Mouse (Mus musculus) MEL (cell line): Measurements from ENCODE around the gene Gpsm2. TPM values are rescaled to one million over a fixed set of nuclear protein-coding genes. Genes with fewer than 3 reads are reported as not detected.

Experiments
- DNase-seq: peaks from one replicate; pipeline ENCODE4 v3.0.0; 2011; ENCODE audit warnings: low read depth, low spot score
- H3K27ac ChIP-seq: 2 replicates; pipeline ENCODE4 v1.5.1; 2012; ENCODE audit warnings: low read depth, mild to moderate bottlenecking, control low read depth, low read length, moderate library complexity; ENCODE audit not compliant: control insufficient read depth
- H3K27me3 ChIP-seq, 2 experiments: fragments of 150-350 bp in 1 of 2; sonication (generic) in 1 of 2; 2 replicates each; pipeline ENCODE4 v1.6.1; 2012; ENCODE audit warnings: low read length in 2 of 2, mild to moderate bottlenecking in 2 of 2, improper control_type of control experiment in 1 of 2, moderate library complexity in 1 of 2; ENCODE audit not compliant: insufficient read depth in 2 of 2, control insufficient read depth in 1 of 2
- H3K36me3 ChIP-seq, 2 experiments: 2 replicates each; pipeline ENCODE4 v1.6.1; 2012 to 2014; ENCODE audit warnings: low read length in 2 of 2, improper control_type of control experiment in 1 of 2, inconsistent platforms in 1 of 2, mild to moderate bottlenecking in 1 of 2; ENCODE audit not compliant: insufficient read depth in 2 of 2, control insufficient read depth in 1 of 2
- H3K4me1 ChIP-seq, 2 experiments: fragments of 150-350 bp in 1 of 2; sonication (generic) in 1 of 2; 2 replicates each; pipeline ENCODE4 v1.6.1; 2012; ENCODE audit warnings: low read length in 2 of 2, improper control_type of control experiment in 1 of 2, mild to moderate bottlenecking in 1 of 2; ENCODE audit not compliant: insufficient read depth in 2 of 2, control insufficient read depth in 1 of 2
- H3K4me3 ChIP-seq, 2 experiments: fragments of 150-350 bp in 1 of 2; sonication (generic) in 1 of 2; 2 replicates each; pipeline ENCODE4 v1.5.1; 2012; ENCODE audit warnings: low read depth in 2 of 2, low read length in 2 of 2, mild to moderate bottlenecking in 2 of 2, moderate library complexity in 2 of 2, control low read depth in 1 of 2, improper control_type of control experiment in 1 of 2; ENCODE audit not compliant: control insufficient read depth in 1 of 2, insufficient read depth in 1 of 2
- H3K79me2 ChIP-seq: 2 replicates; pipeline ENCODE4 v1.6.1; 2012; ENCODE audit warnings: mild to moderate bottlenecking, low read length, moderate library complexity; ENCODE audit not compliant: control insufficient read depth, poor library complexity, insufficient read depth
- H3K9ac ChIP-seq: 2 replicates; pipeline ENCODE4 v1.6.1; 2012; ENCODE audit warnings: low read depth, mild to moderate bottlenecking, control low read depth, low read length, moderate library complexity; ENCODE audit not compliant: control insufficient read depth, poor library complexity, severe bottlenecking
- H3K9me3 ChIP-seq: fragments of 150-350 bp; sonication (generic); replicated peaks from 2 replicates; pipeline ENCODE4 v1.6.1; 2012; ENCODE audit warnings: mild to moderate bottlenecking, low read length, improper control_type of control experiment, moderate library complexity; ENCODE audit not compliant: insufficient read depth
- CHD1 ChIP-seq: IDR thresholded peaks from 2 replicates; pipeline ENCODE4 v1.6.1; 2012; ENCODE audit warnings: low read depth, mild to moderate bottlenecking, inconsistent platforms, low read length, improper control_type of control experiment
- EP300 ChIP-seq, 2 experiments: IDR thresholded peaks; 2 replicates each; pipeline ENCODE4 v1.6.1; 2011; ENCODE audit warnings: improper control_type of control experiment in 2 of 2, low read length in 2 of 2, low read depth in 1 of 2, mild to moderate bottlenecking in 1 of 2
- ETS1 ChIP-seq: IDR thresholded peaks from 2 replicates; pipeline ENCODE4 v1.6.1; 2012; ENCODE audit warnings: low read depth, mild to moderate bottlenecking, inconsistent platforms, low read length, improper control_type of control experiment, moderate library complexity
- GABPA ChIP-seq: IDR thresholded peaks from 2 replicates; pipeline ENCODE4 v1.6.1; 2012; ENCODE audit warnings: low read depth, mild to moderate bottlenecking, inconsistent platforms, low read length, improper control_type of control experiment, moderate library complexity
- GATA1 ChIP-seq: IDR thresholded peaks from 2 replicates; pipeline ENCODE4 v1.6.1; 2011; ENCODE audit warnings: low read depth, low read length, improper control_type of control experiment
- HCFC1 ChIP-seq: IDR thresholded peaks from 2 replicates; pipeline ENCODE4 v1.6.1; 2012; ENCODE audit warnings: low read depth, mild to moderate bottlenecking, inconsistent platforms, low read length, improper control_type of control experiment, moderate library complexity
- JUND ChIP-seq: IDR thresholded peaks from 2 replicates; pipeline ENCODE4 v1.6.1; 2011; ENCODE audit warnings: low read depth, mild to moderate bottlenecking, improper control_type of control experiment, low read length
- KAT2A ChIP-seq: conservative IDR thresholded peaks from 2 replicates; pipeline ENCODE4 v1.6.1; 2012; ENCODE audit warnings: low read depth, low read length, improper control_type of control experiment, inconsistent platforms
- MAFK ChIP-seq: IDR thresholded peaks from 2 replicates; pipeline ENCODE4 v1.6.1; 2011; ENCODE audit warnings: low read depth, mild to moderate bottlenecking, low read length, improper control_type of control experiment, borderline replicate concordance
- MAZ ChIP-seq: IDR thresholded peaks from 2 replicates; pipeline ENCODE4 v1.6.1; 2012; ENCODE audit warnings: low read depth, mild to moderate bottlenecking, inconsistent platforms, low read length, improper control_type of control experiment
- MEF2A ChIP-seq: IDR thresholded peaks from 2 replicates; pipeline ENCODE4 v1.6.1; 2014; ENCODE audit warnings: low read depth, mild to moderate bottlenecking, inconsistent platforms, low read length, improper control_type of control experiment; ENCODE audit not compliant: poor library complexity, insufficient replicate concordance, severe bottlenecking; ENCODE audit errors: extremely low read depth
- MXI1 ChIP-seq: IDR thresholded peaks from 2 replicates; pipeline ENCODE4 v1.6.1; 2011; ENCODE audit warnings: mild to moderate bottlenecking, low read depth, low read length, improper control_type of control experiment
- MYC ChIP-seq: IDR thresholded peaks from 2 replicates; pipeline ENCODE4 v1.6.1; 2011; ENCODE audit warnings: low read depth, mild to moderate bottlenecking, low read length, improper control_type of control experiment, moderate library complexity
- NELFE ChIP-seq: IDR thresholded peaks from 2 replicates; pipeline ENCODE4 v1.6.1; 2011; ENCODE audit warnings: low read depth, low read length, improper control_type of control experiment
- POLR2AphosphoS2 ChIP-seq: IDR thresholded peaks from 2 replicates; pipeline ENCODE4 v1.6.1; 2011; ENCODE audit warnings: low read length, improper control_type of control experiment
- POLR2AphosphoS5 ChIP-seq: IDR thresholded peaks from 2 replicates; pipeline ENCODE4 v1.6.1; 2012; ENCODE audit warnings: low read depth, borderline replicate concordance, mild to moderate bottlenecking, inconsistent platforms, low read length, moderate library complexity, mixed read lengths
- RCOR1 ChIP-seq: IDR thresholded peaks from 2 replicates; pipeline ENCODE4 v1.6.1; 2012; ENCODE audit warnings: low read depth, mild to moderate bottlenecking, inconsistent platforms, low read length, improper control_type of control experiment
- SIN3A ChIP-seq: IDR thresholded peaks from 2 replicates; pipeline ENCODE4 v1.6.1; 2012; ENCODE audit warnings: low read length, improper control_type of control experiment, inconsistent platforms
- TAL1 ChIP-seq: IDR thresholded peaks from 2 replicates; pipeline ENCODE4 v1.6.1; 2012; ENCODE audit warnings: mild to moderate bottlenecking, inconsistent platforms, low read length, moderate library complexity, mixed read lengths
- TBP ChIP-seq: IDR thresholded peaks from 2 replicates; pipeline ENCODE4 v1.8.0; 2011; ENCODE audit warnings: low read depth, low read length, improper control_type of control experiment
- TCF12 ChIP-seq: IDR thresholded peaks from 2 replicates; pipeline ENCODE4 v1.6.1; 2014; ENCODE audit warnings: low read depth, mild to moderate bottlenecking, inconsistent platforms, low read length, improper control_type of control experiment, moderate library complexity
- UBTF ChIP-seq: IDR thresholded peaks from 2 replicates; pipeline ENCODE4 v1.6.1; 2012; ENCODE audit warnings: low read depth, mild to moderate bottlenecking, inconsistent platforms, low read length, improper control_type of control experiment, moderate library complexity, borderline replicate concordance; ENCODE audit not compliant: insufficient read depth
- USF1 ChIP-seq: IDR thresholded peaks from 2 replicates; pipeline ENCODE4 v1.6.1; 2014; ENCODE audit warnings: low read depth, mild to moderate bottlenecking, inconsistent platforms, low read length, improper control_type of control experiment, moderate library complexity
- ZC3H11A ChIP-seq: IDR thresholded peaks from 2 replicates; pipeline ENCODE4 v1.6.1; 2012; ENCODE audit warnings: low read depth, mild to moderate bottlenecking, inconsistent platforms, low read length, improper control_type of control experiment
- ZKSCAN1 ChIP-seq: IDR thresholded peaks from 2 replicates; pipeline ENCODE4 v1.6.1; 2012; ENCODE audit warnings: low read depth, mild to moderate bottlenecking, inconsistent platforms, low read length, improper control_type of control experiment, moderate library complexity
- ZMIZ1 ChIP-seq: IDR thresholded peaks from 2 replicates; pipeline ENCODE4 v1.6.1; 2012; ENCODE audit warnings: low read depth, mild to moderate bottlenecking, inconsistent platforms, low read length, improper control_type of control experiment, moderate library complexity
- ZNF384 ChIP-seq: IDR thresholded peaks from 2 replicates; pipeline ENCODE4 v1.6.1; 2012; ENCODE audit warnings: low read depth, mild to moderate bottlenecking, inconsistent platforms, low read length, improper control_type of control experiment
- polyA plus RNA-seq, 2 experiments: library from polyadenylated mRNA; stranded (reverse) in 1 of 2; unstranded in 1 of 2; fragments of >175 nt in 1 of 2; fragments of >200 nt in 1 of 2; gene quantifications; 2 replicates each; pipeline versions ENCODE4 v1.2.1 to v1.2.4; 2012; ENCODE audit warnings: low replicate concordance in 2 of 2, low read depth in 1 of 2; ENCODE audit not compliant: insufficient read length in 2 of 2, insufficient read depth in 1 of 2, missing spikeins in 1 of 2
- total RNA-seq: library from RNA; depleted of rRNA; stranded (reverse); fragments of 300-350 nt; gene quantifications from 2 replicates; pipeline ENCODE4 v1.2.3, GENCODE M21; 2012

The Gpsm2 gene
- total and polyA plus RNA-seq, 3 experiments: 17.6 to 27.5 TPM; not detected in 1

DNA sequence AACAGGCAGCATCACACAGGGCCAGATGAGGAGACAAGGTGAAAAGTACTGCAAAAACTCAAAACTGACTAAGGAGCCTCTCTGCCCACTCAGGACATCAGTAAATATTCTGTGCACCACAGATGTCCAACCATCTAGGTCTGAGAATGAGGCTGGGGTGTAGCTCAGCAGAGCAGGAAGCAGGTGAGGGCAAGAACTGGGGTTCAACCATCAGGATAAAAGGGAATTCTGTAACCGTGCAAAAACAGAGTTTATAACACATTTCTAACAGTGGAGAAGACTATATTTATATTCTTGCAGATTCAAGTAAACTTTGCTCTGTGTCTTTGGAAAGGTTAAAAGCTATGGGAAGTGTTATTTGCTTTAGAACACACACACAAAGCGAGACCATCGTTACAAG lies 2.3 kb downstream of the Gpsm2 start (continued):
- TF ChIP-seq JUND: no peak
- TF ChIP-seq RCOR1: no peak

DNA sequence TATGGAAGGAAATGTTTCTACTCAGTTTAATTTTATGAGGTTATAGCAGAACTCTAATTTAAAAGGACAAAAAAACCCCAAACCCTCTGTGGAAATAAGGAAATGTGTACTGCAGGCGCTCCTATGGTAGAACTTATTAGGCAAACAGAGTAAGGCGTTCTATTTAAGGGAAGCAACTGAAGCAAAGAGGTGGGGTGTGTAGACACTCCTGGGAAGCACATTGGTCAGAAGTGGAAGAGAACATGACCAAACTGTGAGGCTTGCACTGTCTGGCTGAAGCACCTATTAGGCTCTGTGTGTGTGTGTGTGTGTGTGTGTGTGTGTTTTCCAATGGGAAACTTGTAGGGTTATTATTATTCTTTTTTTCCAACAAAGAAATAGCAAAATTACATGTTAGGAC lies 2.8 kb downstream of the Gpsm2 start:
- Histone ChIP-seq H3K27me3 (no peaks in the 10 kb centered on the region), H3K9ac (no peak overlapping the region), H3K4me3 (no peak overlapping the region), H3K36me3 (peaks cover 0 to 40% of the 10 kb centered on the region in 2 experiments; a peak in 2 of 4 replicates), H3K4me1 (peaks cover 20 to 26% of the 10 kb centered on the region in 2 experiments), H3K27ac (no peak overlapping the region), H3K79me2 (peaks cover 22% of the 10 kb centered on the region), H3K9me3 (no peaks in the 10 kb centered on the region)
- peak; percentile 37 for DNase-seq
- no peak for TF ChIP-seq ETS1
- TF ChIP-seq ZKSCAN1: no peak
- TF ChIP-seq MYC: no peak
- no peak for TF ChIP-seq GABPA
- TF ChIP-seq UBTF: no peak
- TF ChIP-seq, all 39 proteins: peak for 0

DNA sequence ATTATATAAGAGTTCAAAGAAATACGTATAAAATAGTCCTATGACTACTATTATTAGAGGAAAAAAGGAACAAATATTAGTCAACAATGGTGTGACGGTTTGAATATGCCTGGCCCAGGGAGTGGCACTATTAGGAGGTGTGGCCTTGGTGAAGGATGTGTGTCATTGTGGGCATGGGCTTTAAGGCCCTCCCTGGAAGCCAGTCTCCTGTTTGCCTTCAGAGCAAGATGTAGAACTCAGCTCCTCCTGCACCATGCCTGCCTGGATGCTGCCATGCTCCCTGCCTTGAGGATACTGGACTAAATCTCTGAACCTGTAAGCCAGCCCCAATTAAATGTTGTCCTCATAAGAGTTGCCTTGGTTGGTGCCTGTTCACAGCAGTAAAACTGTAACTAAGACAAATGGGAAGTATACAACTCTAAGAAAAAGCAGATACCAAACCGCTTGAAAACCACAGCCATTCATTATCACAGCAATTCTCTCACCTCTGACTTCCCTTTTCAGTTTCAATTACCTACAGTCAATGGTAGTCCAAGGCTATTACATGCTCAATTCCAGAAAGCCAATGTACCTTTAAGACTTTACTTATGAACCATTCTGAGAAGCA lies 4.1 kb downstream of the Gpsm2 start:
- peaks cover 0 to 38% of the 10 kb centered on the region in 2 experiments; a peak in 2 of 4 replicates for H3K36me3 ChIP-seq
- TF ChIP-seq ETS1: peak; percentile 70
- TF ChIP-seq SIN3A: peak; percentile 79
- no peak for TF ChIP-seq ZNF384
- peak; percentile 55; the same call in 1 of the 2 replicates for TF ChIP-seq MXI1
- peak; percentile 43; the same call in 1 of the 2 replicates for TF ChIP-seq HCFC1
- no peak for TF ChIP-seq POLR2AphosphoS5
- TF ChIP-seq TBP: 0 out of 2 replicates have a peak, but pooled peaks have one; percentile 26
- TF ChIP-seq USF1: no peak
- peak; percentile 21; the same call in 1 of the 2 replicates for TF ChIP-seq MYC
- TF ChIP-seq POLR2AphosphoS2: no peak
- TF ChIP-seq TAL1: no peak
- 0 out of 2 replicates have a peak, but pooled peaks have one; percentile 33 for TF ChIP-seq MAFK
- TF ChIP-seq GATA1: peak; percentile 87
- peak; percentile 97 for TF ChIP-seq RCOR1
- TF ChIP-seq JUND: no peak
- no peak for TF ChIP-seq MEF2A
- no peak for TF ChIP-seq ZC3H11A
- 0 out of 2 replicates have a peak, but pooled peaks have one; percentile 22 for TF ChIP-seq TCF12
- TF ChIP-seq CHD1: no peak
- no peak for TF ChIP-seq NELFE
- TF ChIP-seq UBTF: no peak
- no peak for TF ChIP-seq MAZ
- TF ChIP-seq EP300 (IDR thresholded peaks at IDR 0.05; ENCODE audit: low read depth in 1 of 2, low read length in 2 of 2): peak; percentile 83 to 95
- no peak for TF ChIP-seq KAT2A
- TF ChIP-seq ZKSCAN1: no peak
- TF ChIP-seq ZMIZ1: no peak
- peak overlapping the region; percentile 87 for H3K27ac ChIP-seq
- H3K9ac ChIP-seq: no peak overlapping the region
- H3K27me3 ChIP-seq: no peaks in the 10 kb centered on the region
- H3K4me3 ChIP-seq: peak overlapping the region; percentile 13 to 41; a peak in 2 of 4 replicates
- H3K79me2 ChIP-seq: peaks cover 25% of the 10 kb centered on the region
- DNase-seq: peak; percentile 90
- H3K9me3 ChIP-seq: no peaks in the 10 kb centered on the region
- peaks cover 20 to 25% of the 10 kb centered on the region in 2 experiments for H3K4me1 ChIP-seq
